Mouse (Mus musculus) testis, adult 2 months (tissue): Measurements from ENCODE around the gene Pdxp.

ENCODE experiments used
- CTCF ChIP-seq: fragments of 200-500 bp; IDR thresholded peaks from 2 replicates; pipeline ENCODE4 v1.5.1; 2012; ENCODE audit warnings: low read depth, mild to moderate bottlenecking, inconsistent platforms, low read length, moderate library complexity; ENCODE audit not compliant: control insufficient read depth, insufficient read depth, insufficient replicate concordance
- POLR2A ChIP-seq: fragments of 200-500 bp; IDR thresholded peaks from 2 replicates; pipeline ENCODE4 v1.6.1; 2012; ENCODE audit warnings: low read depth, mild to moderate bottlenecking, inconsistent platforms, low read length, moderate library complexity; ENCODE audit not compliant: control insufficient read depth

DNA sequence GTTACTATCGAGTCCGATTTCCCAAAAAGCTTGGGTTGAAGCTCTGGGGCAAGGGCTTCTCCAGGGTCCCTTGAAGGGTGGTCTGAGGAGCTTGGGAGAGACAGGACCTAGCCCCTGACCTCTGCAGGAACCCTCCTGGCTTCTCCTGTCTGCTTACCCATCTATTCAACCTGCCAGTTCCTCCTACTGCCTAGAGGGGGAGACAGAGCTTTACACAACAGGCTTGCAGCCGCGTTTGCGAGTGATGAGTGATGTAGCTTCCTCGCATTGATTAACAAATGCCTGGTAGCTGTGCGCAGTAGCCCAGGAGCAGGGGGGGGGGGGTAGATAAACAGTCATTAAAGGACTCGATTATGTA lies 1.9 kb downstream of the Pdxp start:
- TF ChIP-seq CTCF (peak; percentile 74; the same call in 1 of the 2 replicates), POLR2A (no peak)
